Mouse (Mus musculus): ENCODE data around the gene Jakmip3. TPM values are rescaled to one million over a fixed set of nuclear protein-coding genes. Genes with fewer than 3 reads are reported as not detected.
A peak's percentile ranks its signal among the peaks of the same experiment; 100 is the strongest.

The Jakmip3 gene
- polyA plus RNA-seq, 2 experiments from 2014 or later = not detected

DNA sequence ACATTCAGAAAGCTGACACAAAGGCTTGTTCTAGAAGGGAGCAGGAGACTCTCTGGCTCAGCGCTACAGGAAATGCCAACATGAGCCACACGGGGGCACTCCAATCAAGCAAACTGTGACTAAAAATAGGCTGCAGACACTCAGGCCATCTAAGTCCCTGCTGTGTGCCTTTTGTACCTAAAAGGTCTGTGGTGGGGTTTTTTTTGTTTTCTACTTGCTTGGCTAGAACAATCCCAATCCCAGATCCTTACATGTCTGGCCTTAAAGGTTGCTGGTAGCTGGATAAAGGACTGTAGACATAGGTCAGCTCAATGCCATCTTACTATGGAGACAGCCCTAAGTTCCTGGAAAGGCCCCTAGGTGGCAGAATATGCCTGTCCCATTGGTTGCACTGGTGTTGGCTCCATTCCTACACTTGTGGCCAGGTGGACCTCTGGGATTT lies 127.7 kb downstream of the Jakmip3 start:
- ATAC-seq = peak; percentile 51

DNA sequence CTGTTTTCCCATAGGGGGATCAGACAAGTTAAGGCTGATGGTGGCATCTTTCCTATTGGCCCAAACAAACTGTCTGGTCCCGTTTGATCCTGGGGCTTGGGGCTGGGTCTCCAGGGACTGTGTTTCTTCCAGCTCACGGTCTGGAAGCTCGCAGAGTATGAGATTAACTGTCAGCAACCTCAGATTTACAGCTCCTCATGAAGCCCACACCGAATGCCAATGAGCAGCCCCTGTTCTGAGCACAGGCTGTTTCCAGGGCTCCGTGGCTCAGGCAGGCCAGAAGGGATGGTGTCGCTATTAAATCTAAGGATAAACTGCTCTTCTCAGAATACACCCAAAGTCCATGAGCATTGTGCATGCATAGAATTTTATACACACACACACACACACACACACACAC lies 133.7 kb downstream of the Jakmip3 start:
- no peak for ATAC-seq

DNA sequence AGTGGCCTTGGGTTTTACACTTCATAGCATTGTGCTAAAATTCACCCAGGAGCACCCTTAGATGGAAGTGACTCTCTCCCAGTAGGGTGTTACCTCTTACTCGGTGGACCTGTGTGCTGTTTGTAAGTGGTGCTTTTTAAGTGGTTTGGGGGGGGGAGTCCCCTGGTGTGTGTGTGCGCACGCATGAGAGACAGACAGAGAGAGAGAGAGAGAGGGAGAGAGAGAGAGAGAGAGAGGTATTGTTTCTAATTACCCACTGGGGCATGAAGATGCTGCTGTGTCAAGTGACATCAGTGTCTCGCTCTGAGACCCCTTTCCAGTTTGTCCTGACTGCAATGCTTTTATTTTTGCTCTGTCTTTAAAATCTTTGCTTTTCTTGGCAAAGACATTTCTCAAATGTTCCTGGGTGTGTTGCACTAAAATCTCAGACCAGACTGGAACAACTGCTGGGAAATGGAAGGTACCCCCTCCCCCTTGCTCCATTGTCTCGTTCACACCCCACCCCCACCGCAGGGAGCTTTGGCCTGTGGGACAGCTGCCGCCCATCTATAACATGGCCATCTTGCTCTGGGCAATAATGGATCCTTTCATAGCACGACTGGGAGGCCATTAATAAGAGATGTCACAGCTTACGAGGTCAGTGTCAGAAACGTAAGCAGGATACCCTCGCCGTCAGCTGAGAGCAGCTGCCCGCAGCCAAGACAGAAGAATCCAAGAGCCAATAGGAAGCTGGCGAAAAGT lies 134.7 kb downstream of the Jakmip3 start:
- no peak for ATAC-seq

DNA sequence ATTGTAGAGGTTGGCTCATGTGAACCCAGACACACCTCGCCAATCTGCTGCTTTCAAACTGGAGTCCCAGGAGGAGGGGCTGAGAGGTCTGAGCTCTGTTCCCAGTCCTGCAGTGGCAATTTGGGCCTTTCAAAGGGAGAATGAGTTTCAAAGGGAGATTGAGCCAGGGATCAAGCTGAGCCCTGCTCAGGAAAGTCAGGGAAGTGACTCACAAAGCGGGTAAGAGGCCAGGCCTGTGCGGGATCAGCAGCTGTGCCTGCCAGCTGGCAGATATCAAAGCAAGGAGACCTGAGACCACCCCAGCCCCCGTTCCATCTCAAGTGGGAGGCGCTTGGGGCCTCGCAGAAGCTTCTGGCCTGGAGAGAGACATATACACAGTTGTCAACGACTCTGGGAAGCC lies 136.8 kb downstream of the Jakmip3 start:
- no peak for ATAC-seq

DNA sequence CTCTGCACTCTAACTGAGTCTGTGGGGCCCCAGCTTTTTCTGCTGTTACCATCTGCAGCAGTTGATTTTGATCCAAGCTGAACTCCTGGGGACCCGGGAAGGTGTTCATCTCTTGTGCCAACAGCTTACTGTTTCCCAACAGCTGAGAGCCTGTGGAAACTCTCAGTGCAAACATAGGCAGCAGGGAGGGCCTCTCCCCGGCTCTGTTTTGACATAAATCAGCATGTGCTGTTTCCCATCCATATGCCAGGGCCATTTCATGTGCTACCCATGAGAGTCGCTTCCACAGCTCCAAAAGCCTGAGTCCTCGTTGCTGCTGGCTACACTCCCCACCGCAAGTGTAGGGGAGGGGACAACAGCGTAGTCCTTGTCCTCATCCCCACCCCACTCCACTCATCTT lies 137.7 kb downstream of the Jakmip3 start:
- ATAC-seq = no peak

DNA sequence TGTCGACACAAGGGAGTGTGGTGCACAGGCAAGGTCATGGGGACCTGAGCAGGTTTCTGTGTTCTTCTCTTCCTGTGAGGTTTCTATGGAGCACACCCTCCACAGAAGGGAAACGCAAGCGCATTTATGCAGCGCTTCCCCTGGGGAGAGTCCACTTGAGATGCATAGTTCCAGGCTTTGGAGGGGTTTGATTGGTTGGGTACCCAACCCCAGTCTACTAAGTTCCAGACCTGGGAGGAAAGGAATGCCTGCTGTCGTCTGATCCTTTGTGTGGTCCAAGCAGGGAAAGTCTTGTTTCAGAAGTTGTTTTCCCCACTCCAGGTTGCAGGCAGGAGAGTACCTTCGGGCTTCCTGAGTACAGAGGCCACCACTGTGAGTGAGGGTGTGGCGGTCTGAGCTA lies 138.6 kb downstream of the Jakmip3 start:
- no peak for ATAC-seq

DNA sequence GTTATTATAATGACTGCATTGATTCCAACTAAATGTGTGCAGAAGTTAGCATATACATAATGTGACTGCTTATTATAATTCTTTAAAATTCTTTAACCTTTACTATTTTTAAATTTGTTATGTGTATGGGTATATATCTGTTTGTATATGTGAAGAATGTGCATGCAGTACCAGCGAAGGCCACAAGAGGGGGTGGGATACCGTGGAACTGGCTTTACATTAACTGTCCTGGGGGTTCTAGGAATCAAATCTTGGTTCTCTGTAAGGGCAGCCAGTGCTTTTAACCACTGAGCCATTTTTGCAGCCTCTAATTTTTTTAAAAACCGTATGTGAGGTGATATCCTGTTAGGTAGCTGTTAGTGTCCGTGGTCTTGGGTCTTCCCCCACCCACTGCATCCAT lies 140.2 kb downstream of the Jakmip3 start:
- no peak for ATAC-seq

DNA sequence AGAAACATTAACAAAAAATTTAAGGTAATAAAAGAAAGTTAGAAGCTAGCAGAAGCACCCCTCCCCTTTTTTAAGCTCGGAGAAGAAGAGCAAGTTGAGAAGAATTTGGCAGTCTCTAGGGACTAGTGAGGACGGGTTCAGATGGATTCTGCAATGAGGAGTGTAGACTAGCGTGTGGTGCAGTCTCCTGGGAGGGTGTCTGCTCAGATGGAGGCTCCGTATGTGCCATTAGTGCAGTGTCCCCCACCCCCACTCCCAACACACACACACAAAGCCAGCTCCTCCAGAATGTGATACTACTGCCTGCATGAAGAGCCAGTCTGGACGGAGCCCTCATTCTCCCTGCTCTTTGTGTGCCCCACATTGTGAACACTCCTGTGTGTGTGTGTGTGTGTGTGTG lies 140.6 kb downstream of the Jakmip3 start:
- ATAC-seq = no peak

DNA sequence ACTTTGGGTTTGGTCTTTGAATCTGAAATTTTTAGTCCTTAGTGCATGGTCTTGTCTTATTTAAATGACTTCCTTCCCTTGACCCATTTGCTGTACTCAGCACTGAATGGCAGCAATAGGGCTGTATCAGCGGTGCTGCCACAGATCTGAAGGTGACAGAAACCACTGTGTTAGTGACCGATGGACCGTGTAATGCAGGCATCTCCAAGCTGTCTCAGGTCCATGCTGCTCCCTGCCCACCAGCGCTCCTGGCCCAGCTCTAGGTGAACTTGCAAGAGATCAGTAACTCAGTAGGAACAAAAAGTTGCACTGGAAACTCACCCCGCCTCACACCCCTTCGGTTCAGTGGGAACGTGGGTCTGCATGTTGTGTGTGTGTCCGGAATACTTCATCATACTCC lies 141.8 kb downstream of the Jakmip3 start:
- no peak for ATAC-seq

DNA sequence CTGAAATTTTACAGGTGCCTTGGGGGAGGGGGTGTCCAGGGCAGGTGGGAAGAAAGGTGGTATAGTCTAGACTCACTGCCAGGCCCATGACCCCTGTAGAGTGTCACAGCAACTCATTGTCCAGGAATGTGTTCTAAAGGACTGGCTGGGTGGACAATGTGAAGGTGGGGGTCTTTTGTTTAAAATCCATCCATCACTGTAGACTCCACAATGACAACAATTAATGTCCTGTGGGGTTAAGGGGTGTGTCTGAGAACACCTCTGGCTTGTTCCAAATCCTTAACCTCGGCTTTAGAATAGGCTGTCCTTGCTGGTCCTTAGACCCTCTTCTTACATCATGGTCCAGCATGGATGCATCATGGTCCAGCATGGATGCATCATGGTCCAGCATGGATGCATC lies 143.8 kb downstream of the Jakmip3 start:
- ATAC-seq = no peak

DNA sequence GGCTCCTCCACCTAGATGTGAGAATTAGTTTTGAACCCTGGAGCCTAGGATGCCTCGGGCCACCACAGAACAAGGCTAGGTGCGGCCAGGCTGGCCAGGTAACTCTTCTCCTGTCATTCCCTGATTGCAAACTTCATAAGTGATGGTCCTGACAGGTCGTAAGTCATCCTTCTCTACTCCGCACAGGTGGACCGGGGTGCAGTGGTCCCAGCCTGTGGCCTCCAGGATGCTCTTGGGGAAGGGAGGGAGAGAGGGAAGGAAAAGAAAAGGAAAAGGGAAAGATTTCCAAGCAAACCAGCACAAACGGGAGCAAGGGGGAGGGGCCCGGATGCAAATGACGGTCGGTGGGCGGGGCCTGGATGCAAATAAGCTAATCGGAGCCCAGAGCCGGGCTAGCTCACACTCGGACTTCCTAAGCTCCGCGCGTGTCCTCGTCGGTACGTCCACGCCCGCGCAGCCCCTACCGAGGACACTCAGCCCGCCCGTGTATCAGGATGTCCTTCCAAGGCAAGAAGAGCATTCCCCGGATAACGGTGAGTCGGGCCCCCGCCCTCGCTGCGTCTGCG lies 145.2 kb downstream of the Jakmip3 start, which contains the start of gene Dpysl4:
Gene Dpysl4 (plus strand): TSS at position 373 of the 566 bp plus-strand sequence.
- ATAC-seq = no peak

DNA sequence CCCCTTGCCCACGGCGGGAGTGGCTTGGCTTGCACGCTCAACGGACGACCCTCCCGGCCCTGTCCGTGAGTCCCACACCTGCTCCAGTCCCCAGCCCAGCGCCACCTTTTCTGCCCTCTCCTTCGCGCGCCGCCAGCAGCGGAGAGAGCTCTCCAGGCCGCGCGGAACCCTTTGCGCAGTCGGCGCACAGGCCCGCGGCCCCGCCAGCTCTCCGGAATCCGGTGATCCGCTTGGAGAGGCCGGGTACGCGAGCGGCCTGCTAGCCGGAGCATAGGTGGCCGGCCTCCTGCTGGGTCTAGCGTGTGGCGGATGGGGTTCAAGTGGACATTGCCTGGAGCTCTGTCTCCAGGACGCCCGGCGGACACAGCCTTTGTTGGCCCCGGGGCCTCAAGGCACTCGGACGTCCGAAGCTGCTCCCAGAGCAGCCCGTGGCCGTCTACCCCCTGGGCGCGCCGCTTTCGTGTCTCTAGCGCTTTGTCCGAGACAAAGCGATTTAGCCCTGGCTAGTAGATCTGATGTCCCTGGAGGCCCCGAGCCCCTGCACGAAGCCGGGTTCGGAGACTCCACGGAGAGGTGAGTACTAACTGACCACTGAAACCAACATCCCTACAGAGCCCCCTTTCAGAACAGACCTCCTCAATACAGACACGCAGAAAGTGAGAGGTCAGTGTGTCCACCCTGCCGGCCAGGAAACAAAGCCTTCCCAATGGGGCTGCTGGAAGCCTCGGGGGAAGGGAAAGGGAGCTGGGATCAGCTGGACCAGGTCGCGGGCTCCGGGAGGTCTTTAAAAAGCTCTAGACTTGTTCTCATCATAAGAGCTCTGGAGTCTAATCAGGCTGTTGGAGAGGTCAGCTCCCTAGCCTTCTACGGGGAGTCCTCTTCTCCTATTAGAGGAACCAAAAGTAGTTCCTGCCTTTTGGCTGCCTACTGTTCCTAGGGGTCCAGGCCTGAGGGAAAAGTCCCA lies 145.9 kb downstream of the Jakmip3 start:
- ATAC-seq = no peak

DNA sequence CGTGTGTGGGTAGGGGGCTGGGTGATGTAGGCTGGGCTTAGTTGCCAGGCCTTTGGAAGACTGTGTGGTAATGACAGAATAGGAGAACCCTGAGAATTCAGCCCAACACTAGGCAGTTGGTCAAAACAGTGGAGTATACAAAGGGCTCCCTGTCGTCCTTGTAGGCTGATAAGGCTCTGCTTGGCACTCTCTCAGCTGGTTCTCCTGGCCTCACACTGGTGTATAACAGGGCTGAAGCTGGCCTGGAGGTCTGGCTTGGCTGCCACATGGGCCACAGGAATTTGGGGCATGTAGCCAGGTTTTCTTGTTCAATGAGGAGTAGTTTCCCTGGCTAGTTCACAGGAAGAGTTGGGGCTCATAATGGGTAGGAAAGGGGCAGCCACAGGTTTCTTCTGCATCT lies 147.3 kb downstream of the Jakmip3 start:
- ATAC-seq = no peak

DNA sequence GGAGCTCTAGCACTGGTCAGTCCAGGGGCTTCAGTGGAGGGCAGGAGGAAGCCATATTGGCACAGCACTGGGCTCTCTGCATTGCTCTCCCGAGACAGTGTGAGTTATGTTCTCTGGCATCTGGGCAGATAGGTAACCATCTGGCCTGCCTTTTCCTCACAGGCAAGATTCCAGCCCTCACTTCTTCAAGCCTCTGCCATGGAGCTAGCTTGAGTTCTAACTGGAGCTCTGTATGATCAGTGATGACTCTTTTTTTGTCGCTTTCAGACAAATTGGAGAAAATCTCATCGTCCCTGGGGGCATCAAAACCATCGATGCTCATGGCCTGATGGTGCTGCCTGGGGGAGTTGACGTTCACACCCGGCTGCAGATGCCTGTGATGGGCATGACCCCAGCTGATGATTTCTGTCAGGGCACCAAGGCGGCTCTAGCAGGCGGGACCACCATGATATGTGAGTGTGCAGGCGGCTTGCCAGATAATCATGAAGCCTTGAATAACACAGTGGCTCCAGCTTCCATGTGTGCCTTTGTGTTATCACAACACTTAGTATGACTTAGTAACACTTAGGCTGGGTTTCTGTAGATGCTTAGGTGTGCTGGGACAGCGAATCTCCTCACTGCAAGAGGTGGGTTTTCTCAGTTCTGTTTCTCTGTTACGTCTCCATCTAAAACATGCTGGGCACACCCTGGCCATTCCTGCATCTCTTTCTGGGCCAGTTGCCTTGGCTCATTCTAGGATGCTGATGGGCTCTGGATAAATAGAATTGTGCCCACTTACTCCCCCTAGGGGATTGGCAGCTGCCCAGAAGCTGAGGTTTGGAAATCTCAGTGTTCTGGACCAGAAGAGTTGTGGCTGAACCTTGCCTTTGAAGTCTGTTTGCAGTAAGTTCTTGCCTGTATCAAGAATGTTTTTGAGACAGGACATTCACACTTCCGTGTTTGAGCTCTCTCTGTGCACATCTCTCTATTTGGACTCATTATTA lies 149.7 kb downstream of the Jakmip3 start:
- no peak for ATAC-seq

DNA sequence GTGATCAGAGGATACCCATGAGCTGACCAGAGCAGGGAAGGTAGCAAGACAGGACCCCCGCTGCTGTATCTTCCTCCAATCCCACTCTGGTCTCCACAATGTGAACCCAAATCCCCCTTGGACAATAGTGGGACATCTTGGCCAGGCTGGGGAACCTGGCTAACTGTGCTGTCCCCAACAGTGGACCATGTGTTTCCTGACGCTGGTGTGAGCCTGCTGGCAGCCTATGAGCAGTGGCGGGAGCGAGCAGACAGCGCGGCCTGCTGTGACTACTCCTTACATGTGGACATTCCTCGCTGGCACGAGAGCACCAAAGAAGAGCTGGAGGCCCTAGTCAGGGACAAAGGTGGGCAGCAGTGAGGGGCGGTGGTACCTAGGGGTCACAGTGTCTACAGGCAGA lies 151.2 kb downstream of the Jakmip3 start:
- no peak for ATAC-seq

DNA sequence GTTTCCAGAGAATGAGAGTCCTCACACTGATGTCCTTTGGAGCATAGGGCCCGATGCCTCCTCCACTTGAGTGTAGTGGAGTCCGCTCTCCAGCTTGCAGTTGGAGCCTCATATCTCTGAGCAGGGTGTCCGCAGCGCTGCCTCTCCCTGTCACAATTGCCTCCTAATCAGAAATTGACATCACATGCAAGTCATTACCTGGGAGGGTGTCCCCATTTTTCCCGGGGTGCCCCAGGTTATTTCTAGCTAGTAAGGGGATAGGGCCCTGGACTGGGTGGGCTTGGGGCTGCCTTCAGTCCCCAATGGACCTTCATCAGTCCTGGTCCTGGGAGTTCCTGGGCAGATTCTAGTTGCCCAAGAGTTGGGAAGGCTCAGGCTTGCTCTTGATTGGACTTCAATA lies 152.1 kb downstream of the Jakmip3 start:
- no peak for ATAC-seq

DNA sequence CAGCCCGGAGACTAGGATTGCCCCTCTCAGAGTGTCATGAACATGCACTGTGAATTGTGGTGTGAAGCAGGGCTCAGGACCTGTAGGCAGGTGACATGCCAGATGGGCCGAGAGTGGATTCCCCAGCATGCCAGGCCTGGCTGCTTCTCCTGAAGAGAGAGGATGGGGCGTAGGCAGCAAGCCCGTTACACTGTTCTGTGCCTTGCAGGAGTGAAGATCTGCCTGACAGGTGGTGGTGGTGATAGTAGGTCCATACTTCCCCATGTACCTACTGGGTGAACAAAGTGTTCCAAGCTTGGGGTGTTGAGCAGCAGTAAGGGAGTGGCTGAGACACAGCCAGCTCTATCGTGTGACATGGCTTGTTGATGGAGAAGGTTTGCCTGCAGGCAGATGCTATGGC lies 152.6 kb downstream of the Jakmip3 start:
- ATAC-seq = no peak

DNA sequence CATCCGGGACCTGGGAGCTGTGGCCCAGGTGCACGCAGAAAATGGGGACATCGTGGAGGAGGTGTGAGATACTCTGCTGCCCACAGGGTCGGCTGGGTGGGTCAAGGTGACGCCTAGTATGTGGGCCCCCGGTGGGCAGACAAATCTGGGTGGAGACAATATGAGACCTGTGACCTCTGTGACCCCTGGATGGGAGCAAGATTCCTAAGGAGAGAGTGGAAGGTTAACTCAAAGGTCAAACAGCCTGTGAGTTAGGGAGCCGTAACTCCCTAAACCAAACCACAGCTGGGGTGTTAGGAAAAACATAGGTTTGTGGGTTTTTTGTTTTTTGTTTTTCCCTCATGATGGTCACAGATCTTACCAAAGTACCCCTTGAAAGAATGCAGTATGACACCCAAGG lies 153.3 kb downstream of the Jakmip3 start:
- ATAC-seq = no peak

DNA sequence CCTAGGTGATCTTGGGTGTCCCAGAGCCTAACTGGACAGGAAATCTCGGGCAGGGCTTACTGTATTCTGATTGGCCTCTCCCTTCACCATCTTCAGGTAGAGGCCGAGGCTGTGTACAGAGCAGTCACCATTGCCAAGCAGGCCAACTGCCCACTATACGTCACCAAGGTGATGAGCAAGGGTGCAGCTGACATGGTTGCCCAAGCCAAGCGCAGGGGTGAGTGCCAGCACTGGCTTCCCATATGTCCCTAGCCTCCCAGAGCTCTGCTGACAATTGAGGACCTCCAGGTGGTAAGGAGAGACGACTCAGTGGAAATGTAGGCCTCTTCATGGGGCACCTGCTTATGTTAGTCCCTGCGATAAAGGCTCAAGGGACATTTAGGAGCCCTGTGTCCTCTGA lies 154.2 kb downstream of the Jakmip3 start:
- ATAC-seq = no peak

DNA sequence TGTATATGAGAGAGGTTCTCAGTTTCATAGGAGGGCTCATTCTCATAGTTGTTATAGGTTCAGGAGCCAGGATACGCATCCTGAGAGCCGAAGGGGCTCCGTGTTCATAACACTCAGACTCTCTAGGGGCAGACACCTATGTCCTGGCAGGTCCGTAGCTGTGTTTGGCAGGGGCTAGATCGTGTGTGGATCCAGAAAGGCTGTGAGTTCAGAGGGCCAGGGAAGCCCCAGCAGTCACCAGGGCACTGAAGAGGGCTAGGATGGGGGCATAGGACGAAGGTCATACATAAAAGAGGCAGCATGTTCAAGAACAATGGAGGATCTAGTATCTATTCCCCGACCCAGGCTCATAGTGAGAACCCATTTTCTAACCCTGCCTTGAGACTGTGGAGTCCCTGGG lies 154.8 kb downstream of the Jakmip3 start:
- ATAC-seq = no peak

DNA sequence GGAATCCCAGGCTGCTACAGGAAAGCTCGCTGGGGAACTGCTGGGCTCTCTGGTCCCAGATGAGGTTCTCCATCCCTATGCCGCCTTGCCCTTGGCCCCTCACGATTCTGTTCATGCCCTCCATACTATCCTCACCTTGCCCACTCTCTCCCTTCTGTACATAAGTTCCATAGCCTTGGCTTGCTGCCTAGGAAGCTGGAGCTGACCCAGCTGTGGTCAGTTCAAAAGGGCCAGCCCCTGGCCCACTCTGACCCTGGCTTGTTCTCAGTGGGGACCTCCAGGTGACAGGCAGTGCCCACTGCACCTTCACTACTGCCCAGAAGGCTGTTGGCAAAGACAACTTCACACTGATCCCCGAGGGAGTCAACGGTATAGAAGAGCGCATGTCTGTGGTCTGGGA lies 155.9 kb downstream of the Jakmip3 start:
- ATAC-seq = no peak

DNA sequence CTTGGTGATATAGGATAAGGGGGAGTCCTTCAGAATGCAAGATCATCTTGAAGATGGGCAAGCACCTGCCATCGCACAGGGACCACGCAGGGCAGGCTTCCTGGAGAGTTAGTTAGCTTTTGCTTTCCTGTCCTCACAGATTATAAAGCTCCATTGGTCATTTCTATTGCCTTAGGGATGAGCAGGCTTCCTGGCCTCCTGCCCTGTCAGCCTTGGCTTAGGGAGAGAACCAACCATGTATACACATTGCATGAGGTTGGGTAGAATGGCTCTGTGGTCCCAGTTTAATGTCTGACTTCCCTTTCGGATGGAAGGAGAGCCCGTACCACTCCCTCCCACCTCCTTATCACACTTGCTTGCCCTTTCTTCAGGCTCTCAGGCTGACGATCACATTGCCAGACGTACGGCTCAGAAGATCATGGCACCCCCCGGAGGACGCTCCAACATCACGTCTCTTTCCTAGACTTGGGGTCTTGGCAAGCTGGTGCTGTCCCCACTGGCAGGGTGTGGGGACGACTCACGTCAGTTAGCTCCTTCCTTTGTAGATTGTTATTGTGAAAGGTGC lies 160.1 kb downstream of the Jakmip3 start:
- no peak for ATAC-seq
